Mouse (Mus musculus) limb, embryonic 14.5 days (tissue): ENCODE measurements at regions not wholly inside any gene's neighbourhood (a gene's known extent, or its start where the extent isn't known, plus 50 kb on each side); places are given as distances from the start of the nearest gene placed in this dataset.

ENCODE experiments used
- ATAC-seq: fragments of 200-750 bp; cut with Nextera tagmentation; 2 replicates; pipeline ENCODE4 v1.8.0; 2017; ENCODE audit warnings: low read depth, moderate number of reproducible peaks, moderate TSS enrichment; ENCODE audit not compliant: low FRiP score
- DNase-seq: peaks from one replicate; pipeline ENCODE4 v3.0.0-alpha.2; 2015; ENCODE audit warnings: low spot score
- H3K27ac ChIP-seq: fragments of 300-500 bp; sonication (generic); replicated peaks from 2 replicates; pipeline ENCODE4 v1.5.1; 2014; ENCODE audit warnings: low read depth, mild to moderate bottlenecking, low read length, moderate library complexity, mixed read lengths
- H3K27me3 ChIP-seq: fragments of 300-500 bp; sonication (generic); 2 replicates; pipeline ENCODE4 v1.6.1; 2014; ENCODE audit warnings: low read length, mixed read lengths; ENCODE audit not compliant: control insufficient read depth, insufficient read depth
- H3K36me3 ChIP-seq: fragments of 300-500 bp; sonication (generic); 2 replicates; pipeline ENCODE4 v1.6.1; 2014; ENCODE audit warnings: mild to moderate bottlenecking, low read length, moderate library complexity, mixed read lengths; ENCODE audit not compliant: control insufficient read depth, insufficient read depth
- H3K4me1 ChIP-seq: fragments of 300-500 bp; sonication (generic); 2 replicates; pipeline ENCODE4 v1.6.1; 2014; ENCODE audit warnings: antibody characterized with exemption, low read length, mixed read lengths; ENCODE audit not compliant: control insufficient read depth, insufficient read depth
- H3K4me2 ChIP-seq: fragments of 300-500 bp; sonication (generic); replicated peaks from 2 replicates; pipeline ENCODE4 v1.6.1; 2014; ENCODE audit warnings: low read depth, mild to moderate bottlenecking, low read length, moderate library complexity; ENCODE audit not compliant: severe bottlenecking
- H3K4me3 ChIP-seq: fragments of 300-500 bp; sonication (generic); replicated peaks from 2 replicates; pipeline ENCODE4 v1.5.1; 2014; ENCODE audit warnings: low read length
- H3K9ac ChIP-seq: fragments of 300-500 bp; sonication (generic); 2 replicates; pipeline ENCODE4 v1.6.1; 2014; ENCODE audit warnings: mild to moderate bottlenecking, low read depth, low read length, moderate library complexity; ENCODE audit not compliant: severe bottlenecking
- H3K9me3 ChIP-seq: fragments of 300-500 bp; sonication (generic); 2 replicates; pipeline ENCODE4 v1.6.1; 2016; ENCODE audit warnings: low read length; ENCODE audit not compliant: control insufficient read depth
- POLR2A ChIP-seq: fragments of 200-500 bp; IDR thresholded peaks from 2 replicates; pipeline ENCODE4 v1.8.0; 2012; ENCODE audit warnings: inconsistent platforms, mild to moderate bottlenecking, moderate library complexity, borderline replicate concordance; ENCODE audit not compliant: insufficient read depth, insufficient read length; ENCODE audit errors: extremely low read depth
- WGBS: fragments of 180-500 bp; shearing (Covaris S2); extraction: QIAGEN DNeasy Blood & Tissue Kit; methylation state at CpG from one replicate; pipeline ENCODE4 v1.1.7; 2014; 5-methylcytosine and 5-hydroxymethylcytosine counted together

- TF ChIP-seq POLR2A = no peak
- Histone ChIP-seq H3K4me3 (no peak overlapping the region), H3K9ac (no peak overlapping the region), H3K4me1 (no peaks in the 10 kb centered on the region), H3K4me2 (no peak overlapping the region), H3K27ac (no peak overlapping the region), H3K36me3 (no peaks in the 10 kb centered on the region), H3K27me3 (no peaks in the 10 kb centered on the region), H3K9me3 (no peaks in the 10 kb centered on the region)
- ATAC-seq (no peak), DNase-seq (no peak)
- WGBS = 70% methylated on average over 4 of the region's 4 CpGs
Observed at GRCm38 (mm10) chr8:15500973-15501372, 455.1 kb upstream of the BB014433 start.

- 77% methylated on average over 5 of the region's 5 CpGs for WGBS
- Histone ChIP-seq H3K4me2 (no peak overlapping the region), H3K27ac (no peak overlapping the region), H3K9ac (no peak overlapping the region), H3K4me3 (no peak overlapping the region), H3K36me3 (no peaks in the 10 kb centered on the region), H3K9me3 (no peaks in the 10 kb centered on the region), H3K4me1 (no peaks in the 10 kb centered on the region), H3K27me3 (no peaks in the 10 kb centered on the region)
- DNase-seq = no peak
- no peak for TF ChIP-seq POLR2A
- no peak for ATAC-seq
Observed at GRCm38 (mm10) chr8:15497566-15497965, 451.7 kb upstream of the BB014433 start.

- Histone ChIP-seq H3K4me3 (no peak overlapping the region), H3K9ac (no peak overlapping the region), H3K27me3 (no peaks in the 10 kb centered on the region), H3K9me3 (no peaks in the 10 kb centered on the region), H3K4me1 (no peaks in the 10 kb centered on the region), H3K36me3 (no peaks in the 10 kb centered on the region), H3K27ac (no peak overlapping the region), H3K4me2 (no peak overlapping the region)
- no peak for TF ChIP-seq POLR2A
- WGBS = 69% methylated on average over 11 of the region's 11 CpGs
- DNase-seq (no peak), ATAC-seq (no peak)
Observed at GRCm38 (mm10) chr8:15496248-15496647, 450.4 kb upstream of the BB014433 start.

- DNase-seq = no peak
- H3K4me1 ChIP-seq = no peaks in the 10 kb centered on the region
- TF ChIP-seq POLR2A = no peak
- no peaks in the 10 kb centered on the region for H3K36me3 ChIP-seq
- no peak for ATAC-seq
- 73% methylated on average over 4 of the region's 4 CpGs for WGBS
- H3K4me2 ChIP-seq = no peak overlapping the region
- H3K27ac ChIP-seq = no peak overlapping the region
- no peaks in the 10 kb centered on the region for H3K9me3 ChIP-seq
- no peak overlapping the region for H3K4me3 ChIP-seq
- no peaks in the 10 kb centered on the region for H3K27me3 ChIP-seq
- H3K9ac ChIP-seq = no peak overlapping the region
Observed at GRCm38 (mm10) chr8:15490774-15491173, 444.9 kb upstream of the BB014433 start.

- DNase-seq (no peak), ATAC-seq (no peak)
- no peaks in the 10 kb centered on the region for H3K4me1 ChIP-seq
- WGBS = 68% methylated on average over 5 of the region's 5 CpGs
- no peak for TF ChIP-seq POLR2A
- H3K27me3 ChIP-seq = no peaks in the 10 kb centered on the region
- no peak overlapping the region for H3K4me3 ChIP-seq
- no peak overlapping the region for H3K27ac ChIP-seq
- no peaks in the 10 kb centered on the region for H3K36me3 ChIP-seq
- H3K4me2 ChIP-seq = no peak overlapping the region
- H3K9me3 ChIP-seq = no peaks in the 10 kb centered on the region
- no peak overlapping the region for H3K9ac ChIP-seq
Observed at GRCm38 (mm10) chr8:15487579-15487978, 441.7 kb upstream of the BB014433 start.

- TF ChIP-seq POLR2A = no peak
- no peaks in the 10 kb centered on the region for H3K27me3 ChIP-seq
- H3K4me1 ChIP-seq = no peaks in the 10 kb centered on the region
- WGBS = 84% methylated on average over 4 of the region's 4 CpGs
- no peak overlapping the region for H3K9ac ChIP-seq
- H3K9me3 ChIP-seq = no peaks in the 10 kb centered on the region
- H3K4me2 ChIP-seq = no peak overlapping the region
- no peak for ATAC-seq
- H3K4me3 ChIP-seq = no peak overlapping the region
- no peaks in the 10 kb centered on the region for H3K36me3 ChIP-seq
- no peak overlapping the region for H3K27ac ChIP-seq
- no peak for DNase-seq
Observed at GRCm38 (mm10) chr8:15470561-15470960, 424.7 kb upstream of the BB014433 start.
